Mouse (Mus musculus) forebrain, embryonic 11.5 days (tissue): Measurements from ENCODE around the gene Plekhm2. TPM values are rescaled to one million over a fixed set of nuclear protein-coding genes. Genes with fewer than 3 reads are reported as not detected.

Experiments used
- ATAC-seq: fragments of 200-750 bp; cut with Nextera tagmentation; replicated peaks from 2 replicates; pipeline ENCODE4 v1.8.0; 2017; ENCODE audit warnings: moderate TSS enrichment; ENCODE audit not compliant: low FRiP score
- DNase-seq: peaks from one replicate; pipeline ENCODE4 v3.0.0-alpha.2; 2017; ENCODE audit warnings: low spot score
- H3K27ac ChIP-seq: fragments of 300-500 bp; sonication (generic); 2 replicates; pipeline ENCODE4 v1.5.1; 2014; ENCODE audit warnings: low read depth, low read length
- H3K27me3 ChIP-seq: fragments of 300-500 bp; sonication (generic); 2 replicates; pipeline ENCODE4 v1.6.1; 2014; ENCODE audit warnings: mild to moderate bottlenecking, low read length, mixed read lengths; ENCODE audit not compliant: control insufficient read depth, insufficient read depth
- H3K36me3 ChIP-seq: fragments of 300-500 bp; sonication (generic); 2 replicates; pipeline ENCODE4 v1.6.1; 2014; ENCODE audit warnings: mild to moderate bottlenecking, low read length, moderate library complexity, mixed read lengths; ENCODE audit not compliant: control insufficient read depth, insufficient read depth
- H3K4me1 ChIP-seq: fragments of 300-500 bp; sonication (generic); replicated peaks from 2 replicates; pipeline ENCODE4 v1.6.1; 2014; ENCODE audit warnings: low read length, mixed read lengths; ENCODE audit not compliant: control insufficient read depth, insufficient read depth
- H3K4me2 ChIP-seq: fragments of 300-500 bp; sonication (generic); 2 replicates; pipeline ENCODE4 v1.6.1; 2014; ENCODE audit warnings: low read depth, mild to moderate bottlenecking, low read length, moderate library complexity, mixed read lengths; ENCODE audit not compliant: severe bottlenecking
- H3K4me3 ChIP-seq: fragments of 300-500 bp; sonication (generic); 2 replicates; pipeline ENCODE4 v1.5.1; 2014; ENCODE audit warnings: low read depth, low read length
- H3K9ac ChIP-seq: fragments of 300-500 bp; sonication (generic); 2 replicates; pipeline ENCODE4 v1.6.1; 2014; ENCODE audit warnings: low read length
- H3K9me3 ChIP-seq: fragments of 300-500 bp; sonication (generic); 2 replicates; pipeline ENCODE4 v1.6.1; 2016; ENCODE audit warnings: low read length, mixed read lengths; ENCODE audit not compliant: control insufficient read depth
- WGBS: fragments of 180-500 bp; shearing (Covaris S2); extraction: QIAGEN DNeasy Blood & Tissue Kit; methylation state at CpG from one replicate; pipeline ENCODE4 v1.1.7; 2014; 5-methylcytosine and 5-hydroxymethylcytosine counted together
- polyA plus RNA-seq: library from polyadenylated mRNA; unstranded; fragments of >200 nt; fragmentation: Nextera tagmentation; extraction: Ambion mirVana; gene quantifications from 2 replicates; pipeline ENCODE4 v1.2.1, GENCODE M21; 2014

The Plekhm2 gene
- polyA plus RNA-seq, 1 experiment from 2014 or later: 4.6 TPM

- Histone ChIP-seq H3K4me1 (no peaks in the 10 kb centered on the region), H3K9me3 (no peaks in the 10 kb centered on the region), H3K27ac (no peak overlapping the region), H3K27me3 (no peaks in the 10 kb centered on the region), H3K9ac (no peak overlapping the region), H3K4me3 (no peak overlapping the region), H3K4me2 (no peak overlapping the region), H3K36me3 (no peaks in the 10 kb centered on the region)
- DNase-seq (no peak), ATAC-seq (no peak)
- WGBS: 87% methylated on average over 4 of the region's 4 CpGs
Observed at GRCm38 (mm10) chr4:141671389-141671788, 6.7 kb upstream of the Plekhm2 start.

- H3K9me3 ChIP-seq: no peaks in the 10 kb centered on the region
- H3K27me3 ChIP-seq: no peaks in the 10 kb centered on the region
- no peak for ATAC-seq
- WGBS: 91% methylated on average over 18 of the region's 18 CpGs
- no peak for DNase-seq
- no peaks in the 10 kb centered on the region for H3K36me3 ChIP-seq
- no peaks in the 10 kb centered on the region for H3K4me1 ChIP-seq
- no peak overlapping the region for H3K4me3 ChIP-seq
- H3K27ac ChIP-seq: no peak overlapping the region
- H3K4me2 ChIP-seq: no peak overlapping the region
- H3K9ac ChIP-seq: no peak overlapping the region
Observed at GRCm38 (mm10) chr4:141669898-141670712, 5.4 kb upstream of the Plekhm2 start.

DNA sequence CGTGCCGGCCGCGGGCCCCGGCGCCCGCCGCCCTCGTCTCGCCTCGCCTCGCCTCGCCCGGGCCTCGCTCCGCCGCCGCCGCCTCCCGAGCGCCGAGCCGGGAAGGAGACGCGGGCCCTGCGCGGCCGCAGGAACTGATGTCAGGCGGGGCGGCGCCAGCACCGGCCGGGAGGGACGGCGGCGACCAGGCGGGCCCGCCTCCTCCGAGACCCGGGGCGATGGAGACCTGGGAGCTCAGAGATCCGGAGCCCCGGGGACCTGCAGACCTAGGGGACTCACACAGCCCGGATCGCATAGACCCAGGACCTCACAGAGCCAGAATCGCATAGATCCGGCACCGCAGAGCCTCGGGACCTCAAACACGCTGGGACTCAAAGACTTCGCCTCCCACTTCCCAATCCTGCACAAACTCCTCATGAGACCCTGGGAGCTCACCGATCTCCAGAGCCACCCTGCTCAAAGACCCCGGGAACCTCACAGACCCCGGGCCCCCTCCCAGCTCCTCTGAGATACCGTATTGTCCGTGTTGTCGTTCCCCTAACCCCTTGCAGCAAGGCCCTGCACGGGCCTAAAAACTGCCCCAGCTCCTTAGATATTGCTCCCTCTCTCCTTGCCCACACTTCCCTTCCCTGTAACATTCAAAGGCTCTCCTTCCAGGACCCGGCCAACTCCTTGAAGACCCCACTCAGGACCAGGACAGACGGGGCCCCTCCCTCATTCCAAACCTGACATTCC lies 521 bp downstream of the Plekhm2 start:
- Histone ChIP-seq H3K4me2 (peak overlapping the region; percentile 90), H3K4me1 (peaks cover 11% of the 10 kb centered on the region), H3K4me3 (peak overlapping the region; percentile 81), H3K27ac (no peak overlapping the region), H3K9me3 (no peaks in the 10 kb centered on the region), H3K27me3 (no peaks in the 10 kb centered on the region), H3K36me3 (no peaks in the 10 kb centered on the region; the same call in 1 of the 2 replicates), H3K9ac (peak overlapping the region; percentile 96)
- ATAC-seq: peak; percentile 76
- DNase-seq: peak; percentile 82
- WGBS: 1% methylated on average over 59 of the region's 60 CpGs

DNA sequence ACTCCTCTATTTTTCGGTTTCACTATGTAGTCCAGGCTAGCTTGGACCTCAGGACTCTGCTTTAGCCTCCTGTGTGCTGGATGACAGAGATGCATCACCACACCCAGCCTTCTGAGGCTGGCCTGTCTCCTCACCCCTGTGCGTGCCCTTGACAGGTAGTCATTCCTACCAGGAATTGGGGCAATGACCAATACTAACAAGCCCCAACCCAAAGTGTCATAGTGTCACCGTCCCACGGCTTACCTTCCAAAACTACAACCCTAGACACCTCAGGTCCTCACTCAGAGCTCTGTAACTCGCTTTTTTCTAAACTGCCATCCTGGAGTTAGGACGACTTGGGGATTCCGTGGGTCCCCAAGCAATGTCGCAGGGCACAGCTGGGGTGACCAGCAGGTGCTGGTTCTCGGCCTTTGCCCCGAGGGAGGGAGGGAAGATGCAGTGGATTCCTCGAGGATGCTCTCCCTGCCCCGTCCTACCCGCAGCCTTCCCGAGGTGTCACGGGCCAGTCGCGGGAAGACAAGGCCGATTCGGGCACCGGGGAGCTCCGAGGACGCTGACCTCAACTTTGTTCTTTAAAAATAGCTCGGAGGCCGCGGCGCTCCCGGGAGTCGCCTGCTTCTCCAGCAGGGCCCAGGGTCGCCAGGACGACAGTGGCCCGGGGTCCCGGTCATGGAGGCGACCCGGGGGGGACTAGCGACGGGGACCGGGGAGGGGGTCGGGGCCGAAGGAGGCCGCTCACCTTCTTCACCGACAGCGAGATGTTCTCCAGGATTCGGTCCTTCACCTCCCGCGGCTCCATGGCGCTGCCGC lies 1.4 kb downstream of the Plekhm2 start:
- Histone ChIP-seq H3K36me3 (no peaks in the 10 kb centered on the region; the same call in 1 of the 2 replicates), H3K4me1 (peaks cover 11% of the 10 kb centered on the region), H3K27ac (no peak overlapping the region), H3K4me2 (peak overlapping the region; percentile 90), H3K27me3 (no peaks in the 10 kb centered on the region), H3K4me3 (peak overlapping the region; percentile 81), H3K9me3 (no peaks in the 10 kb centered on the region), H3K9ac (peak overlapping the region; percentile 96)
- ATAC-seq: peak; percentile 20; the same call in 1 of the 2 replicates
- DNase-seq: peak; percentile 69
- 4% methylated on average over 46 of the region's 47 CpGs for WGBS

- H3K36me3 ChIP-seq: no peaks in the 10 kb centered on the region; the same call in 1 of the 2 replicates
- H3K9ac ChIP-seq: no peak overlapping the region
- 92% methylated on average over 11 of the region's 11 CpGs for WGBS
Observed at GRCm38 (mm10) chr4:141660884-141661283, 3.8 kb downstream of the Plekhm2 start.

GRCm38 (mm10) chr4:141659739-141660138 lies 5.0 kb downstream of the Plekhm2 start:
- H3K27me3 ChIP-seq: no peaks in the 10 kb centered on the region
- no peak overlapping the region for H3K4me3 ChIP-seq
- H3K9me3 ChIP-seq: no peaks in the 10 kb centered on the region
- H3K4me1 ChIP-seq: peaks cover 9% of the 10 kb centered on the region
- no peak overlapping the region for H3K9ac ChIP-seq
- ATAC-seq: no peak
- no peaks in the 10 kb centered on the region; the same call in 1 of the 2 replicates for H3K36me3 ChIP-seq
- WGBS: 68% methylated on average over 4 of the region's 4 CpGs
- no peak for DNase-seq
- H3K4me2 ChIP-seq: no peak overlapping the region
- no peak overlapping the region for H3K27ac ChIP-seq

More at GRCm38 (mm10) chr4:141660884-141661283, 3.8 kb downstream of the Plekhm2 start:
- Histone ChIP-seq H3K27ac (no peak overlapping the region), H3K4me1 (peaks cover 11% of the 10 kb centered on the region), H3K4me2 (no peak overlapping the region), H3K27me3 (no peaks in the 10 kb centered on the region), H3K9me3 (no peaks in the 10 kb centered on the region), H3K4me3 (no peak overlapping the region)
- no peak for DNase-seq
- ATAC-seq: no peak

DNA sequence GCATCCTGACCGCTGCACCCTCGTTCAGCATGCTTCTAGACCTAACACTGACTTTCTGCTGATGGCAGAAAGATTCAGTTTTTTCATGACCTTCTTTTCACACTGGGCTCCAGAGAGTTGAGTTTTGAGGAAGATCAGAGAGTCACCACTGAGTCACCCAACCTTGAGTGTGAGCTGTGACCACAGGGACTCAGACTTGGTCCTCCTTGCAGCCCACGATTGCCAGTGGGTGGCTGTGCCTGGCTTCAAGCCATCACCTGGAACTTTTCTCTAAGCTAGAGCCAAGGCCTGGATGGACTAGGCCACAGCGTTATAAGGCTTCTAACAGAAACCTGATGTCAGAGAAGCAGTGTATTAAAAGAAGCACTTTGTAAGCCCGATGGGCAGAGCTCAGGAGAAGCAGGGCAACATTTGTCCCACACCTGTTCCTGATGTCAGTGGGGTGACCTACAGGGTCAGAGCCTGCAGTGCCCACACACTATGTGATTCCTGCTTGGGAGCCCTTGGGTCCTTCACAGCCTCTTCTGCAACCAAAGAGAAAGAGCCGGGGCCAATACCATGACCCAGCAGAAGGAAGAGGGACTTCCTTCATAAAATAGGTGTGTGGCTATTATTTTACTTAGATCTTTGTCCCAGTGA lies 5.7 kb downstream of the Plekhm2 start:
- Histone ChIP-seq H3K4me1 (peaks cover 5% of the 10 kb centered on the region), H3K27me3 (no peaks in the 10 kb centered on the region), H3K4me3 (no peak overlapping the region), H3K27ac (no peak overlapping the region), H3K36me3 (no peaks in the 10 kb centered on the region; the same call in 1 of the 2 replicates), H3K4me2 (no peak overlapping the region), H3K9ac (no peak overlapping the region), H3K9me3 (no peaks in the 10 kb centered on the region)
- WGBS: 93% methylated on average over 6 of the region's 6 CpGs
- ATAC-seq: no peak
- no peak for DNase-seq

- H3K27ac ChIP-seq: no peak overlapping the region
- DNase-seq (no peak), ATAC-seq (no peak)
- H3K9me3 ChIP-seq: no peaks in the 10 kb centered on the region
- H3K36me3 ChIP-seq: no peaks in the 10 kb centered on the region; the same call in 1 of the 2 replicates
- H3K27me3 ChIP-seq: no peaks in the 10 kb centered on the region
- H3K9ac ChIP-seq: no peak overlapping the region
- H3K4me1 ChIP-seq: no peaks in the 10 kb centered on the region
- H3K4me3 ChIP-seq: no peak overlapping the region
- H3K4me2 ChIP-seq: no peak overlapping the region
- WGBS: 89% methylated on average over 8 of the region's 8 CpGs
Observed at GRCm38 (mm10) chr4:141656932-141657331, 7.8 kb downstream of the Plekhm2 start.
